Mouse (Mus musculus): ENCODE results near the gene Hcrtr1.

Hcrtr1 gene

DNA sequence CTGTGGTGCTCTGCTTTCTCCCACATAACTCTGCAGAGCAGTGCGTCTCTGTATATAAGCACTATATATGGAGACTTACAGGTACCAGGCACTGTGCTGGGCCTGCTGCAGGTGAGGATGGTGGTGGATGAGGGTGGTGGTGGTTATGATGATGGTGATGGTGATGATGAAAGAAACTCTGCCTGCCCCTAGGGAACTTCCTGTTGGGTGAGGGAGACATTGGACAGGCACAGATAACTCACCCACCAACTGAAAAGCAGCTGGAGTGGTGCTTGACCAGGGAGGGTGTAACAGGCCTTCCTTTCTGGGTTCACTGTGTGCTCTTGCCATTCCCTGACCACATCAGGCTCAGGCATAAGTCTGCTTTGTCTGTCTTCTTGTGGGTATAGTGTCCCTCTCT, 26.4 kb downstream of the Hcrtr1 start:
- DNase-seq = no peak

DNA sequence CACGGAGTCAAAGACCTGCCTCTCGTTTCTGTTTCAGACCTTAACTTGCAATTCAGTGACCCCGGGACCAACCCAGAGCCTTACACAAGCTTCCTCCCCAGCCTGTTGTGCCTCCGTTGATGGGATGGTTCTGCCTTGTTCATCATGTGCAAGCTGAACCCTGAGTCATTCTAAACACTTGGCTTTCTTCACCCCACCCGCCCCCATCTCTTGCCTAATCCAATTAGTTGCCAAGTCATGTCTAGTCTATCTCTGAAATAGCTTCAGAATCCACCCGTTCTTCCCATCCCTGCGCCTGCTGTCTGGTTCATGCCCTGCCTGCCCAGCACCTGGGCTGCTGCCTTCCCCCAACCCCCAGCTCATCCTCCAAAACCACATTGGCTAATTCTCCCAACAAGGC, 26.9 kb downstream of the Hcrtr1 start:
- peak in 1 of 2 experiments; percentile 46 for DNase-seq

DNA sequence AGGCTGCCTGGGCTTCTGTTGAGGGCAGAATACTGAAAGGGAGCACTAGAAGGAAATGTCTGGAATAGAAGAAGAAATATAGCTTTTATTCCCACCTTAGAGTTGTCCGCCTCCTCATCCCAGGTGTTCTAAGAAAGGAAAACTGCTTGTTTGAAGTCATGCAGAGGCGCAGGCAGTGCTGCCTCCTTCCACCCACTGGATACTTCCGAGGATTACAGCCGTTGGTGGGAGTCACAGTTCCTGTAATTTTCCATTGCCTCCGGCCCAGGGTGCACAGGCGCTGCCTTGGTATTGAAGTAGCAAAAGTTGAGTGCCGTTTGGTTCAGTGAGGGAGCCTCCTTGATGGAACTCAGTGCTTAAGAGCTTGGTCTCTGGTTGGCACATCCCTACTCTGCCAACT, 29.1 kb downstream of the Hcrtr1 start:
- DNase-seq = no peak

DNA sequence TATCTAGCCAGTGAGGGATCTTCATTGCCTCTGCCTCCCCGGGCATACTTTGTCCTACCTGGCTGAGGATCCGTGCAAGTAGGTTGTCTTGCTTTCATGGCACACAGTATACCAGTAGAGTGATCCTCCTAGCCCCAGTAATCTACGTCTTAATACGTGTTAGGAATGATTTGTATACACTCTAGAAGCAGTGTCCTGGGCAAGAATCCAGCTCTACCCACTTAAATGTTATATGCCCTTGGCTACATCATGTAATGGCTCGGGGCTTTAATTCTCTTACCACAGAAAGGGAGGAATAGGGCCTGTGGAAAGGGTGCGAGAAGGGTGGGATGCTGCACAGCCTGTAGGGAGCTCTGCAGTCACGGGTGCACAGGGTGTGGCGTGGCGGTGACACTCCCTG, 29.5 kb downstream of the Hcrtr1 start:
- DNase-seq = no peak

DNA sequence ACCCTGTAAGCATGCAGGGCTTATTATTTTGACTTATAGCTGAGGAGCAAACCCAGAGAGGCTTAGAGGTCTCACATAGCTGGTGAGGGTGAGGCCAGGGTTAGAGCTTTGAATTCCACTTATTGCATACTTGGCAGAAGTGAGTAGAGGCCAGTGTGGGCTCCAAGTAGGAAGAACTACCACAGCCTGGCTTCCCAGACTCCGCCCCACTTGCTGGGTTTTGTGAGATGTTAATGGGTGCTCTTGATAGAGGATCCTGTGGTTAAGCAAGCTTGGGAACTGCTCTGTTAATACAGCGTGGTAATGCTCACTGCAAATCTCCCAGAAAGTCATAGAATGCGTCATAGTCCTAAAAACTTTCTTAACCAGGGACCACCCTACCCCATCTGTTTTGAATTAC, 30.2 kb downstream of the Hcrtr1 start:
- DNase-seq = peak in 1 of 2 experiments; percentile 80

DNA sequence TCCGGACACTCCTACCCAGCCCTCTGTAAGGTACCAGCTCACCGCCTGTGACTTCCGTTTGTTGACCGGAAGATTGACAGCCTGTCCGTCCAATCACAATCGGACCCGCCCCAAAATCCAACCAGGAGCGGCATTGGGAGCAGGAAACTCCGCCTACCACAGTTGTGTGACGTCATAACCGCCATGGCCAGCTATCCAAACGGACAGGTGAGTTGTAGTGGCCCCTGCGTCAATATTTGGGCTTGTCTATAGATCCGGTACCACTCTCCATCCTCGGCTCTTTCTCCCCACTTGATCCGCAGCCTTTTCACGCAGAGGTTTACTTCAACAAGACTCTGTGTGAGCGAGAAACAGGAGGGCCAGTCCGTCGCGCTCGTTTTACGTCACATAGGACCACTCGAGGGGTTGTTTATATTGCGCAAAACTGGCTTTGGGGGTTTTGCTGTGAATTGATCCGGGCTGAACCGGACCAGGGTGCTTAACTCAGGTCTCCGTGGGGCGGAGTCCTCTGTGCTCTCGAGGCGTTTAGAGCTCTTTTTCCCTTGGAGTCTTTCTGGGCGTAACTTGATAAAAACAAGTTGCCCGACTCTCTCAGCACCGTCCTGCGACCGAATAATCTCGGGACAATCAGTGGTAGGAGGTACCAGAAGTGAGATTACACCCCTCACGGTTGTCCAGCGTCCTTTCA, 31.6 kb downstream of the Hcrtr1 start:
- DNase-seq = peak; percentile 99 to 100

DNA sequence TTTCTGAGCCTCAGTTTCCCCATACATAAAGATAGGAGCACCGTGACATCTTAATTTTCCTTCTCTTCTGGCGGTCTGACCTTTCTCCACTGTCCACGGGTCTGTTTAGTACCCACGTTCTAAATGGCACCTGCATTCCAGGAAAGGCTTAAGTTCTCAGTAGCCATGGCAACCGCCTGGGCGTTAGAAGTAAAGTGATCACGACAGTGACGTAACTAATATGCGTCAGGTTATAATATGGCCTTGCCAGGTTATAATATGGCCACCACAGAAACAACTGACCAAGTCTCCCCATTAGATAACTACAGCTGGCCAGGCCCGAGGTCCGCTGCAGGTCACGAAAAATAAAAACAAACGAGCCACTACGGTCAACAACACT, 32.1 kb downstream of the Hcrtr1 start:
- DNase-seq = no peak

DNA sequence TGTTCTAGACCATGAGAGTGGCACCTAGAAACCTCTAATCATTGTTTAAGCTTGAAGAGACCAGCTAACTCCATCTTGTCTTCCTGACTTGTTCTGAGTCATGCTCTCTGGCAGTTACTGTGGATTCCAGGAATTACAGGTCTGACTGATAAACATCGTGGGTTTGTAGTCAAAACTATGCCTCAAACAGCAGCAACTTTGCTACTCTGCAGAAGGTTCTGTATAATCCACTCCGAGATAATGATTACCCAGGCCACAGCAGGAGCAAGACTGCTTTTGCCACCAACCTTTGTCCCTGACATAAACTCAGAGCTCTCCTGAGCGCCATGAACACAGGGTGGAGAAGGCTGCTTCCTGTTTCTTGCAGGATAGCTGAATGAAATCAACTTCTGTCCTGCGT, 34.6 kb downstream of the Hcrtr1 start:
- no peak for DNase-seq

DNA sequence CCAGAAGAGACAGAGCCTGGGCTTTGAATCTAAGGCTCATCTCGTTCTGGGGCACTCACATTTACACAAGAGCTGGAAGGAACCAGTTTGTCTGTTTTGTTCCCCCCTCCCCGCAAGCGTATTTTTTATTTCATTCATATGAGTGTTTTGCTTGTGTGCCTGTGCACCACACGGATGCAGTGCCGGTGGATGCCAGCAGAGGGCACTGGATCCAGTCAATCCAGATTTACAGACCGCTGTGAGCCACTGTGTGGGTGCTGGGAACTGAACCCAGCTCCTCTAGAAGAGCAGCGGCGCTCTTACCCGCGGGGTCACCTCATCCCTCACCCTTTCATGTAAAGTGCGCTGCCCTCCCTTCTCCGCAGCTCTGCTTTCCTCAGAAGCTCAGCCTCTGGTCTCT, 35.5 kb downstream of the Hcrtr1 start:
- DNase-seq = no peak

DNA sequence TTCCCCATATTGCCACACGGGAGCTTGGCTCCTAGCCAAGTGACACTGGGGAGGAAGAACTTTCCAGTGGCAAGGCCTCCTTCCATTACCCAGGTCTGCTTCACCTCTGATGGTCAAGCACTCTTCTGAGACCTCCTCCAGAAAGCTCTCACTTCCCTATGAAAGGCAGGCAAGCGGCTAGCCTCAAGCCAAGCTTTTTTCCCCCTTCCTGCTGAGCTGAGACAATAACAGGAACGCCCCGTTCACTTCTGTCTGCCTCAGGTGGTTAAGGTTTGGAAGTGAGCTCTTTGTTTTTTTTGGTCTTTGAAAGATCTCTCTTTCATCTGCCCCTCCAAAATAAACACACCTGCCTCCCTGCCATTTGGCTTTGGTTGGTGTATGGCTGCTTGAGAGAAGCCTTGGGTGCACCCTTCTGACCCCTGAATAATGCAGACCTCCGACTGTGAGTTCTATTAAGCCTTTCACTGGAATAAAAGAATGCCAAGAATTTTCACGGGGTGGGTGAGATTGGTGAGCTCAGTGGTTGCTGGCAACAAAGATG, 37.0 kb downstream of the Hcrtr1 start, which contains the start of gene Pef1:
TSS of gene Pef1 (plus strand) at position 448 of the 541 bp plus-strand sequence.
- DNase-seq = peak; percentile 65 to 76

DNA sequence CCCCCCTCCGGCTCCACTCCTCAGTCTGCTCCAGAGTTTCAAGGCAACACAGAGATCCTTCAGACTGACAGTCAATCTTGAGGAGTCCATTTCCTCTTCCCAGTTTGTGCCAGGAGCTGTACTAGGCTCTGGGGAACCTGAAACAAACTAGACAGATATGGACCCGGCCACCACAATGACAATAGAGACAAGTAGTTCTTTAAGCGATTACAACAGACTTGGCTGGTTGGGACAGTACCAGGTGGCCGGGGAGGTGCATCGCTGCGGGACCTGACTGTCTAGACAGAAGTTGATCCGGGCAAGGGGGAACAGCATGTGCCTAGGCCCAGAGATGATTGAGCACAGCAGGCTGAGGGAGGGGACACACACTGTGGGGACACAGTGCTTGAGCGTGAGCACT, 38.0 kb downstream of the Hcrtr1 start:
- DNase-seq = no peak

DNA sequence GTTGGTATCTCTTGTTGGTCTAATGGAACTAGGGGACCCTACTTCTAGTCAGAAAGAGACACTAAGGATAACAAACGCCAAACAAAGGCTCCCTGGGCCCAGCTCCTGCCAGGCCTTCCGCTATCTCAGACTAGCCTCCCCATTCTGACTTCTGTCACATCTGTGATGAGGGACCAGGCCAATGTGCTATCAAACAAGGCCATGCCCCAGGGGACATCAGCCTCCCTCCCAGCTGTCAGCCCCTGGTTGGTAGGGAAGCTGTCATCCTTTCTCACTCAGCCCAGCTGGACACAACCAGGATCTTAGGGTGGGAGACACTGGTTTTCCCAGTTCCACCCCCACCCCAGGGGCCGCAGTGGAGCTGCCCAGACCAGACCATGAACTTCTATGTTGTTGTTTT, 44.0 kb downstream of the Hcrtr1 start:
- no peak for DNase-seq

DNA sequence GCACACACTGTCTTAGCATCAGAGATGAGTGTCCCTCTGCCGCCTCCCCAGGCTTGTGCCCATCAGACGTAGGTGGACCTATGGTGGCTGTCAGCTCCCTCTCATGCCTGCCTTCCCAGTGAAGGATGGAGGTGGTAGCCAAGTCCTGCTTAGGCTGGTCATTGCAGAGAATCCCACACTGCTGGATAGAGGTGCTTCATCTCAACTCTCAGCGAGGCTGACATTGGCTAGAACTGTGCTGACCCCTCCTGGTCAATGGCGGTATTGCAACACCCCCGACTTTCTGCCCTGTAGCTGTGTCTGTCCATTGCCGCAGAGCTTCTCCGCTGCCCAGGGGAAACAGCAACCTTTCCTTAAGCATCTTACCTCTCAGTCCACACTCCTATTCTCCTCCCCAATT, 51.9 kb downstream of the Hcrtr1 start:
- DNase-seq = peak; percentile 86 to 92

DNA sequence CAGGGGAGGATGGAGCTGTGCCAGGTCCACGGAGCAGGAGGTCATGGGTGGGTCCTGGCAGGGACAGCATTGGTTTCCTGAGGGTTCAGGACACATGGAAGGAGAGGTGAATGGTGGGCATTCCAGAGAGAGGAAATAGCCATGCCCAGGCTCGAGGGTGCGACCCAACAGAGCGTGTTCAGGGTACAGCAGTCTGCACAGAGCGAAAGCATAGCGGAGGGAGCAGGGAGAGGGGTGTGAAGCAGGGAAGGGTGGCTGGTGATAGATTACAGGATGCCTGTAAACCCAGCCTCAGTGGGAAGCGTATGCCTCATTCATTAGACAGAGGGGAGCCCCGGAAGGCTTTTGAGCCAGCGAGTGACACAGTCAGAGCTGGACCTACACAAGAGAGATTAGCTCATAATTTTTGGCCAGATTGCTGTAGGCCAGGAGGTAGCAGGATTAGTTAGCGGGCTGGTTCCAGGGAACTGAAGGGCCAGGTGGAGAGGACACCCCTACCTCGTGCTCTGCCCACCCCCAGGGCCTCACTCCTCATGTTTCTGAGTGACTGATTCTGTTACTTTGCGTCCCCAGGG, 53.8 kb downstream of the Hcrtr1 start:
- DNase-seq = no peak

DNA sequence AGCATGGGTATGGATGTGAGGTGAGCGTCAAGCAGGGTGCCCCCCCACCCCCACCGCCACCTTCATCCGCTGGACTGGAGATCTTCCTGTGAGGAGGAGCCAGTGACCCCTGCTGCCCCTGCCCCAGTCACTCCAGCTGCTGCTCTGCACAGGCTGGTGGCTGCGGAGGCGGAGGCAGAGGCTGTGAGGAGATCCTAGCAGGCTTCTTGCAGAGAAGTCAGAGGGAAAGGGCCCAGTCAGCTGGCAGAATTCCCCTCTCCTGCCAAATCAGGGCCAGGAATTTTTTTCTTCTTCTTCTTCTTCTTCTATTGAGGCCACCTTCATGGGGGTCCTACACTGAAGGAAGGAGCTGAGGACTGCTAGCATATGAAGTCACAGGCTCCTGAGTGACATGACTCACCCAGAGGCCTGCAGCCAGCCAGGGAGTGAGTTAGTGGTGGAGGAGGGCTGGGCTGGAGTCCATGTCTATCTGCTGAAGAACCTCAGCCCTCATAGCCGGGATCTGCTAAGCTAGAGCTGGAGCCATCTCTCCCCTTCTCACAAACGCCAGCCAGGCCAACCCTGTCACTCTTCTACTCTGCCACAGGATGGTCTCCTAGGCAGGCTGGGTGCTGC, 54.7 kb downstream of the Hcrtr1 start:
- peak; percentile 29 to 45 for DNase-seq

DNA sequence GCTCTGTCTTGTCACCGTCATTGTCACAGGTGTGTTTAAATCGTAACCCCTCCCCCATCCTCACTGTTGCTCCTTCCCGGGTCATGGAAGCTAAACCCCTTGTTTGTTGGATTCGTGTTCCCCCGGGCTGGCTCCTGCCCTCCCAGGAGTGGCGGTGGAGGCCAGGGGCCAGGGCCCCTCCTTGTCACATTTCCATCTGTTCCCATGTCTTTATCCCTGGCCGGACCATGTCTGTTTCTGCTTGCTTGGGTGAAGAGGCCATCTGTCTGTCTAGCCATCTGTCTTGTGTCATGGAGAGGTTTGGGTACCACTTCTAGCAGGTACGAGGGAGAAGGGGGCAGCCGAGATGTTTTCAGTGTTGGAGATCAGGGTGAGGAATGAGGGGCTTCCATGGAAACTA, 56.9 kb downstream of the Hcrtr1 start:
- no peak for DNase-seq

DNA sequence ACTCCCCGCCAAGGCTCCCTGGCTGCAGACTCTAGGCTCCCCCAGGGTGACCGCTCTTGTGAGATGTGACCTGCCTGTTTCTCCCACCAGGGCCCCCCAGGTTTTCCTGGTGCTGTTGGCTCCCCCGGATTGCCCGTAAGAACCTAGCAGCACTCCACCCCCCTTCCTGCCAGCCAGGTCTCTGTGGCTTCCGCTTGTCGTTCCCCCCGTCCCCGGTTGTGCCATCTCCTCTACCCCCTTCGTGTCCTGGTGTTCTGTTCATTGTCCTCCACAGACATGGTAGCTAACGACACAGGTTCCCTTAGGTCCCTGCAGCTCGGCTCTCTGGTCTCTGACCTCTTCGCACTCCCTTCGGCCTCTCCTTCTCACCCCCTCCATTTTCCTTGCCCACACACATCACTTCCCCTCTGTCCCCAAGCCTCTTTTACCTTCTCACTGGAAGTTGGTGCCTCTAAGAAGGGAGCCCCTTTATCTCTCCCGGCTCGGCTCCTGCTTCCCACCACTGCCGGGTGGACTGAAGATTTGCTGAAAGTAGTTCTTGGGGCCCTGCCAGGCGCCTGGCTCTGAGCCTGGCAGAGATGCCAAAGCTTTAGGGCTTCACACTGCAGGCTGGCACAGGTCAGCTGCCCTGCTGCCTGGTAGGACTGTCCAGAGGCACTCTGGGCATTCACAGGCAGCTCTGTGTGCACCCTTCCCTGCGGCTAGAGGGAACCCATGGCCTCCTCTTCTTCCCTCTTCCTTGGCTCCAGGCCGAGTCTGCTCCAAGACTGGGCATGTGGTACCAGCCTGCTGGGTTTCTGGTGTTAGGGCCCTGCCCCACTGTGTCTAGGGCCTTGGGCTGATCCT, 57.6 kb downstream of the Hcrtr1 start:
- DNase-seq = peak; percentile 56 to 75
